Mouse (Mus musculus): Measurements from ENCODE around the gene Mob3b. TPM values are rescaled to one million over a fixed set of nuclear protein-coding genes. Genes with fewer than 3 reads are reported as not detected.

The Mob3b gene
- polyA plus RNA-seq, 1 experiment from 2014 or later = 7.2 TPM

GRCm38 (mm10) chr4:35140317-35140716 lies 17.0 kb downstream of the Mob3b start:
- no peaks in the 10 kb centered on the region for H3K27me3 ChIP-seq (ENCODE audit: insufficient read depth, poor library complexity, severe bottlenecking)
- H3K36me3 ChIP-seq = no peaks in the 10 kb centered on the region
- no peak overlapping the region for H3K4me3 ChIP-seq
- H3K27ac ChIP-seq = no peak overlapping the region
- DNase-seq (ENCODE audit: low spot score) = no peak
- H3K9me3 ChIP-seq = no peaks in the 10 kb centered on the region
- H3K4me1 ChIP-seq = peaks cover 3% of the 10 kb centered on the region; the same call in 1 of the 2 replicates
- WGBS = 71% methylated on average over 6 of the region's 6 CpGs

DNA sequence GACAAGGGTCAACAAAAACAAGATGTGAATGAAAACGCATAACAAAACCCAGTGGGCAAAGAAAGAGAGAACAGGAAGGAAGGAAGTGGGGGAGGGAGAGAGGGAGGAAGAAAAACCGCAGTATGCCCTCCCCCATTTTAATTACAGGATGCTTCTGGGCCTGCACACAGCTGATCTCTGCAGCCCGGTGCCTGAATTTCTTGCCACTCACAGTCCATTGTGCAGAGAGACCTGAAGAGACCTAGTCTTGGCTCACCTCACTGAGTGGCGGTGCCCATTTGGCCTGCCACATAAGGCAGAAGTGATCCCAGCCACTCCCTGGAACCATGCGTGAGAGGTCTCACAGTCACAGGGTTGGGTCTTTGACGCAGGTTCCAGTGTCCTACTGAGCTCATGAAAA lies 19.2 kb downstream of the Mob3b start:
- Histone ChIP-seq H3K36me3 (no peaks in the 10 kb centered on the region), H3K4me3 (no peak overlapping the region), H3K27ac (no peak overlapping the region), H3K27me3 (ENCODE audit: insufficient read depth, poor library complexity, severe bottlenecking) (no peaks in the 10 kb centered on the region), H3K4me1 (peaks cover 3% of the 10 kb centered on the region; the same call in 1 of the 2 replicates), H3K9me3 (no peaks in the 10 kb centered on the region)
- DNase-seq (ENCODE audit: low spot score) = no peak
- 61% methylated on average over 6 of the region's 6 CpGs for WGBS

DNA sequence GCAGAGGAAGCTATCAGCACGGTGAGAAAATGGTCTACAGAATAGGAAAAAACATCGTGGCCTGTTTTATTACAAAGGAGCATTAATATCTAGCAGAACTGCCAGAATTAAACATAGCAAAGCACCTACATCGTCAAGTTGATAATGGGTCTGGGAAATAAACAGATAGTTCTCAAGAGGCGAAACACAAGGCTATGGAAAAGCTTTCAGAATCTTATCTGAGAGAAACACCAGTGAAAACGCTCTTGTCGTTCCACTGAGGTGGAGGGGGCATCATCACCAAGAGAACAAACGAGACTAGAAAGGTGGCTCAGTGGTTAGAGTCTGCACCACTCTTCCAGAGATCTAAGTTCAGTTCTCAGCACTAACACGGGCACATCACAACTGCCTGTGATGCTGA lies 20.3 kb downstream of the Mob3b start:
- H3K27ac ChIP-seq = no peak overlapping the region
- DNase-seq (ENCODE audit: low spot score) = no peak
- no peaks in the 10 kb centered on the region for H3K36me3 ChIP-seq
- no peaks in the 10 kb centered on the region for H3K27me3 ChIP-seq (ENCODE audit: insufficient read depth, poor library complexity, severe bottlenecking)
- H3K4me1 ChIP-seq = peaks cover 3% of the 10 kb centered on the region; the same call in 1 of the 2 replicates
- no peak overlapping the region for H3K4me3 ChIP-seq
- 52% methylated on average over 8 of the region's 8 CpGs for WGBS
- H3K9me3 ChIP-seq = no peaks in the 10 kb centered on the region

GRCm38 (mm10) chr4:35135806-35136205 lies 21.5 kb downstream of the Mob3b start:
- DNase-seq (ENCODE audit: low spot score) = no peak
- no peak overlapping the region for H3K27ac ChIP-seq
- 78% methylated on average over 4 of the region's 4 CpGs for WGBS

DNA sequence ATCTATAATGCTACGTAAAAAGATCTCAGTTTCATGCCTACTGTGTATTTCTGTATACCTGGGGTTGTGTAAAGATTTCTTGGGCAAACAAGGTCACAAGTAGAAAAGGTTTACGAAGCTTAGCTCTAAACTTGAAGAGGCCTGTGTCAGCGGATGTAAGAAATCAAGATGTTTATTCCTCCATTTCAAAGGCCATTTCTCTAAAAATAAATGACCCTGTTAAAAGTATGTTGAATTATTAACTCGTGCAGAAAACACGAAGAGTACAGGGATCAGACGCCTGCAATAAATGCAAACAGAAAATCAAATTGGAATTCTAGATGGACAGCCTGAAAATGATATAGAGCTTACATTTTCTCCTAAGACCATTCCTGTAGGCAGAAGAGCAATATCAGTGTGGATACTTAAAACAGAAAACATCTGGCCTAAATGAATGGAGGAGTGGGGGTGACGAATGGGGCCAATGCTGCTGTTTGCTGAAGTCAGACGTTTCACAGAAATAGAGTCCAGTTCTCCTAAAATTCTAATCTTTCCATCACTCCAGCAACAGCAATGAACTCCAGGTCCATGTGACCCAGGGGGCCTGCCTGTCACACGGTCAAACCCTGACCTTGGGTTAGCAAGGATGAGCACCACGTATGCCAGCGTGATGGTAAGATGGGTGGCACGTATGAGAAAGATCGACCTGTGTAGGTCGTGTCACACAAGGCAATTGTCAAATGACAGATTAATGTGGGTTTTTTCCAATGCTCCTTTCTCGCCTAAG lies 22.3 kb downstream of the Mob3b start:
- no peaks in the 10 kb centered on the region for H3K36me3 ChIP-seq
- no peak overlapping the region for H3K4me3 ChIP-seq
- 86% methylated on average over 15 of the region's 15 CpGs for WGBS
- H3K27me3 ChIP-seq (ENCODE audit: insufficient read depth, poor library complexity, severe bottlenecking) = no peaks in the 10 kb centered on the region
- H3K9me3 ChIP-seq = no peaks in the 10 kb centered on the region
- H3K4me1 ChIP-seq = peaks cover 6% of the 10 kb centered on the region; the same call in 1 of the 2 replicates
- no peak overlapping the region for H3K27ac ChIP-seq
- DNase-seq (ENCODE audit: low spot score) = no peak

More at GRCm38 (mm10) chr4:35135806-35136205, 21.5 kb downstream of the Mob3b start:
- H3K4me1 ChIP-seq = peaks cover 3% of the 10 kb centered on the region; the same call in 1 of the 2 replicates
- no peak overlapping the region for H3K4me3 ChIP-seq
- H3K9me3 ChIP-seq = no peaks in the 10 kb centered on the region
- H3K27me3 ChIP-seq (ENCODE audit: insufficient read depth, poor library complexity, severe bottlenecking) = no peaks in the 10 kb centered on the region
- no peaks in the 10 kb centered on the region for H3K36me3 ChIP-seq

DNA sequence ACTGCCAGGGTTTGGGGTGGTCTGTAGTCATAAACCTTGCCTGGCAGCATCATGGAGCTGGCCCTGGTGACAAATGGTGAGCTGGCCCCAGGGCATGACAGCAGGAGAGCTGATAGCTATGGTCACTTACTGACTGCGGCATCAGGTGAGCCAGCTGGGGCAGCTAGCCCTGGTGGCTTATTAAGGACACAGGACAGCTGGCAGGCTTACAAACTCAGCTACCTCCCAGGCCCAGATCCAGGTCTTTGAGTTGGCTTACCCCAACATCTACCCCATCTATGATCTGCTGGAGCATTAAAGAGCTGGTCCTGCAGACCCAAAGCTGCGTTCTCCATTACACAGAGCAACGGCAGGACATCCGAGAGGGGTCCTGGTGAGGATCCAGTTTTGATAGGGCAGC lies 23.9 kb downstream of the Mob3b start:
- 79% methylated on average over 4 of the region's 4 CpGs for WGBS
- H3K4me1 ChIP-seq = peaks cover 6% of the 10 kb centered on the region; the same call in 1 of the 2 replicates

GRCm38 (mm10) chr4:35131592-35131991 lies 25.7 kb downstream of the Mob3b start:
- no peaks in the 10 kb centered on the region for H3K36me3 ChIP-seq
- no peak overlapping the region for H3K4me3 ChIP-seq
- 93% methylated on average over 4 of the region's 4 CpGs for WGBS
- DNase-seq (ENCODE audit: low spot score) = no peak
- no peaks in the 10 kb centered on the region for H3K9me3 ChIP-seq
- H3K27me3 ChIP-seq (ENCODE audit: insufficient read depth, poor library complexity, severe bottlenecking) = no peaks in the 10 kb centered on the region
- H3K27ac ChIP-seq = no peak overlapping the region
- H3K4me1 ChIP-seq = peaks cover 3% of the 10 kb centered on the region; the same call in 1 of the 2 replicates

More for the DNA sequence above, 23.9 kb downstream of the Mob3b start:
- no peaks in the 10 kb centered on the region for H3K36me3 ChIP-seq
- H3K9me3 ChIP-seq = no peaks in the 10 kb centered on the region
- H3K27ac ChIP-seq = no peak overlapping the region
- no peaks in the 10 kb centered on the region for H3K27me3 ChIP-seq (ENCODE audit: insufficient read depth, poor library complexity, severe bottlenecking)
- H3K4me3 ChIP-seq = no peak overlapping the region
- DNase-seq (ENCODE audit: low spot score) = no peak

GRCm38 (mm10) chr4:35130411-35130948 lies 26.8 kb downstream of the Mob3b start:
- Histone ChIP-seq H3K4me3 (no peak overlapping the region), H3K27ac (no peak overlapping the region), H3K9me3 (no peaks in the 10 kb centered on the region), H3K27me3 (ENCODE audit: insufficient read depth, poor library complexity, severe bottlenecking) (no peaks in the 10 kb centered on the region), H3K36me3 (no peaks in the 10 kb centered on the region), H3K4me1 (0 out of 2 replicates have a peak, but pooled peaks cover 3% of the 10 kb centered on the region)
- 65% methylated on average over 6 of the region's 6 CpGs for WGBS
- no peak for DNase-seq (ENCODE audit: low spot score)

DNA sequence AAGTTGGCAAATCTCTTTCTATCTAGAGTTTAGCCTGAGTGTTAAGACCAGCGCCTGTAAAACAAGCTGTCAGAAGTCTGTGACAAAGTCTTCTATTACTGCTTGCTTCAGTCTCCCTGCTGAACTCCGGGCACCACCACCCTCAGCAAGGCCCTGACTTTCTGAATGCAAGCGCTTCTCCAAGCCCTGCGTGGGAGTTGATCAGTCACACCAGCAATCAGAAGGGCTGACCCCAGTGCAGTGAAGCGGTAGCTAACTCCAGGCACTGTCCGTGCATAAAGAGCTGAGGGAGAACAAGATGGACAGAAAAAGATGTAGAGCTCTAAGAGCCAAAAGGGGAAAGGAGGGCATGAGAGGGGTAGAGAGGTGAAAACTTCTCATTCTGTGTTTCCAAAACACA lies 29.5 kb downstream of the Mob3b start:
- peaks cover 8% of the 10 kb centered on the region for H3K4me1 ChIP-seq
- no peak for DNase-seq (ENCODE audit: low spot score)
- H3K27me3 ChIP-seq (ENCODE audit: insufficient read depth, poor library complexity, severe bottlenecking) = no peaks in the 10 kb centered on the region
- no peaks in the 10 kb centered on the region for H3K9me3 ChIP-seq
- no peak overlapping the region for H3K4me3 ChIP-seq
- 58% methylated on average over 6 of the region's 6 CpGs for WGBS
- H3K36me3 ChIP-seq = no peaks in the 10 kb centered on the region
- no peak overlapping the region for H3K27ac ChIP-seq

DNA sequence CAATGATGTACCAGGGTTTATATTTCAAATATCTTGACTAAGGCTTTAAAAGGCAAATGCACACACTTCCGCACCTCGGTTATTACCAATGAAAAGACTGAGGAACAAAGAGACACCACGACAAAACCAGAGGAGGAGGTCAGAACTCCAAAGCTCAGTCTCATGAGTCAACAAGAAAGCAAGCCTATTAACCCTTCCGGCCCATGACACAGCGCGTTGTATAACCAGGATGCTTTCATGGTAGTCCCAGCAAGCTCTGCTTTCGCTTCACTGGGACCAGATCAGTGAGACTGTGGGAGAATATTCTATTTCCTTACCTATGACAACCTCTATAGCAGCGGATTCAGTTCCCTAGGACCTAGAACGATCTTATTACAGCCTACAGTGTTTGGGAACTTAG lies 30.5 kb downstream of the Mob3b start:
- H3K27me3 ChIP-seq (ENCODE audit: insufficient read depth, poor library complexity, severe bottlenecking) = no peaks in the 10 kb centered on the region
- H3K9me3 ChIP-seq = no peaks in the 10 kb centered on the region
- no peak overlapping the region for H3K27ac ChIP-seq
- no peaks in the 10 kb centered on the region for H3K36me3 ChIP-seq
- no peak overlapping the region for H3K4me3 ChIP-seq
- H3K4me1 ChIP-seq = peaks cover 8% of the 10 kb centered on the region
- DNase-seq (ENCODE audit: low spot score) = no peak
- WGBS = 86% methylated on average over 9 of the region's 9 CpGs

- Histone ChIP-seq H3K36me3 (no peaks in the 10 kb centered on the region), H3K4me3 (0 out of 2 replicates have a peak overlapping the region, but pooled peaks have one; percentile 3), H3K4me1 (peaks cover 7% of the 10 kb centered on the region), H3K27me3 (ENCODE audit: insufficient read depth, poor library complexity, severe bottlenecking) (no peaks in the 10 kb centered on the region), H3K9me3 (no peaks in the 10 kb centered on the region), H3K27ac (no peak overlapping the region)
- WGBS = 11% methylated on average over 6 of the region's 6 CpGs
- no peak for DNase-seq (ENCODE audit: low spot score)
Measured at GRCm38 (mm10) chr4:35125299-35125777, 31.9 kb downstream of the Mob3b start.

DNA sequence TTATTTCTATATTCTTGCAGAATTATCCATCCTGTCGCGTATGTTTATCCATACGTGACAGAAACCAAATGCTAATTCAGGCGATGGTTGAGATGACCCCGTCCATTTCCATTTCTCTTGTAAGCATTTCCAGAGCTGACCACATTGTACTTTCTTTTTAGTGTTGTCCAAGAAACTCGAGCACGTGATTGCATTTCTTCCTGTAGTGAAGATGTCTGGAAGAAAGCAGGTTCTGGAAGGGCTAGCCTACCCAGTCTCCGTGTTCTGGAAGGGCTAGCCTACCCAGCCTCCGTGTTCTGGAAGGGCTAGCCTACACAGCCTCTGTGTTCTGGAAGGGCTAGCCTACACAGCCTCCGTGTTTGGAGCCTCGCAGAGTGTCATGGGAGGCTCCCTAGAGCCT lies 33.3 kb downstream of the Mob3b start:
- H3K9me3 ChIP-seq = no peaks in the 10 kb centered on the region
- no peaks in the 10 kb centered on the region for H3K27me3 ChIP-seq (ENCODE audit: insufficient read depth, poor library complexity, severe bottlenecking)
- peaks cover 4% of the 10 kb centered on the region for H3K4me1 ChIP-seq
- H3K27ac ChIP-seq = no peak overlapping the region
- WGBS = 86% methylated on average over 11 of the region's 11 CpGs
- H3K36me3 ChIP-seq = no peaks in the 10 kb centered on the region
- DNase-seq (ENCODE audit: low spot score) = no peak
- H3K4me3 ChIP-seq = no peak overlapping the region

GRCm38 (mm10) chr4:35123087-35123486 lies 34.2 kb downstream of the Mob3b start:
- H3K9me3 ChIP-seq = no peaks in the 10 kb centered on the region
- 64% methylated on average over 5 of the region's 5 CpGs for WGBS
- peaks cover 4% of the 10 kb centered on the region for H3K4me1 ChIP-seq
- DNase-seq (ENCODE audit: low spot score) = no peak
- no peak overlapping the region for H3K4me3 ChIP-seq
- H3K36me3 ChIP-seq = no peaks in the 10 kb centered on the region
- H3K27ac ChIP-seq = no peak overlapping the region
- no peaks in the 10 kb centered on the region for H3K27me3 ChIP-seq (ENCODE audit: insufficient read depth, poor library complexity, severe bottlenecking)

All from heart, embryonic 10.5 days (tissue).